Mouse (Mus musculus) kidney, postnatal 10 days (tissue): ENCODE measurements around the gene Tmtc3.
"Not testable (repeated sequence)": the region's sequence is repeated elsewhere in the genome, so short reads cannot be mapped to it uniquely, and the experiment has no call there.

Source experiments
- DNase-seq: peaks from one replicate; pipeline ENCODE4 v3.0.0; 2021; ENCODE audit warnings: mixed read lengths

The Tmtc3 gene

DNA sequence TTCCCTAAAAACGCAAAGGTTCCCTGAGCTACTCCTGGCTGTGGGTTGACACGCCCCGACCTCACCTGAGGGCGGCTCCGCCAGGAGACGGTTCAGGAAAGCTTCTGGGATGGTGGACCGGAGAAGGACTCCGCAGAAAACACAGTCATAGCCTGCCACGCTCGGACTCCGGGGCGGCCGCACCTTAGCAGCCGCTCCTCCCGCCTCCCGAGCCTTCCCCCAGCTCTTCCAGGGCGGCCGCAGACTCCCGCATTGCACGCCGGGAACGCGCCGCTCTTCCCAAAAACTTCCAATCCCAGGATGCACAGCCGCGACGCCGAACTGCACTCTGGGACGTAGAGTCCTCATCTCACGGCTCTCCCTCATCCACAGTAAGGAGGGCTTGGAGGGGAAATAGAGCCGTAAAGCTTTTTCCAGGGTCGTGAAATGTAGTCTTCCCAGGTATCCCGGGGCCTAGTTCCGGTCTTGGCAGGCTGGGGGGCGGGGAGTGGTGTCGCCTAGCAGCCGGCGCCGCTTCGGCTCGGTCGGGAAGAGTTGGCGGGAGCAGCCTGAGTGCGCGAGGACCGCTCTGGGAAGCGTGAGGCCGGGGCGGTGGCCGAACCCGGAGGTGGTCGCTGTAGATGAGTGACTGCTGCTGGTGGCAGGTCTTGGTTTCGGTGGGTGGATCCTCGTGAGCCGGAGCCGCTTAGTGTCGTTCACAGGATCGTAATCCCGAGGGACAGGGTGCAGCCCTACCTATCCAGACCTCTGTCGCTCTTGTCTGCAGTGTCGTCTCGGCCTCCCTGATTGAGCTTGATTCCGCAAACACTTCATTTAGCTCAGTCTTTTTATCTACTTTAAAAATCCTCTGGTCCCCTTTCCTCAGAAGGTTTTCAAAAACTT, at the start of gene Tmtc3, which contains the start of gene Cep290:
Tmtc3 (minus strand) TSS at position 254 of the 882 bp plus-strand sequence.
Cep290 (plus strand) TSS at position 462 of the 882 bp plus-strand sequence.
- DNase-seq, result peak; percentile 96

DNA sequence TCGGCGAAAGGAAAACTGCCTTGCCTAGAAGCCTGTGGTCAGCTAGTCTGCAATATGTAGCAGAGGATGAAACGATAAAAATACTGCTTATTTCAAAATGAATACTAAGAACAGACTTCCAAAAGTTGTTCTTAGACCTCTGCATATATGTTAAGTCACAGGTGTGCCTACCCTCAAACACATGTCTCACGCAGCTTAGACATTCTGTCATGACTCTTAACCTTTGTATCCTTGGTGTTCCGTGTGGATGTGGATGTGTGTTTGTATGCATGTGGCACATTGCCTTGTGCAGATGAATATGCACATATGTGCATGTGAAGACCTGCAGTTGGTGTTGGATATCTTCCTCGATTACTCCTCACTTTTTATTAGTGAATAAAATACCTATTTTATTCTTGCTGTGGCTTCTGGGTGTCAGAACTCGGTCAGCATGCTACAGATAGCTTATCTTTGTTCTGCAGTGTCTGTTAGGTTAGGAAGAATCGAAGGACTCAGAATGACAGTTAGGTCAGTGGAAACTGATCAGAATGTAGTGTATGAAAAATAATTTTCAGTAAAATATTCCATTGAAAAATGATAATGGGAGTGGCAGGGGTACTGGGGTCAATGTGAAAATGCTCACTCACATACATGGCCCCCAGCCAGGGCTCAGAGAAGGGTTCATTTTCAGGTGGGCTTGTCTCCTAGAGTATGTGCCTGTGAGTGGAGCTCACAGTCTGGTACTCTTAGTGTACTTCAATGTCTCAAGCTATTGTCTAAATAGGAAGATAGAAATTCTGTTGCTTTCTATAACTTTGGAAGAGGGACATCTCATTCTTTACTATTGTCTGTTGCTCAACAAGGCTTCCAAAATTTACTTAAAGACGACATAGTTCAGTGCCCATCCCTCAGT, 37.6 kb upstream of the Tmtc3 start:
- no peak for DNase-seq

DNA sequence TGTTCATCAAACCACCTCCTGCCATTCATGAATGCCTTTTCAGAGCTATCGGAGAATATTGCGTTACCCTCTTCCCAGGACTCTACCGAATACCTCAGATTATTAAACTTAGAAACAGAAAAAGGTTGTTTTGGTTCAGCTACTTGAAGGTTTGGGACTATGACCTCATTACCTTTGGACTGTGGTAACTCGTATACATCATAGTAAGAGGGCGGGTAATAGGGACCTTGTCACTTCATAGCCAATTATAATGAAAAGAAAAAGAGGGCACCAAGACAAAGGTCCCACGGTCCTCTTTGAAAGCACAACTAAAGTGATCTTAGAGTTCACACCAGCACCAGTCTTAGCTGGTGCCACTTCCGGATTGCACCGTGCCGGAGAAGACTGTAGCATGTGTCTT, 35.2 kb upstream of the Tmtc3 start:
- no peak for DNase-seq

DNA sequence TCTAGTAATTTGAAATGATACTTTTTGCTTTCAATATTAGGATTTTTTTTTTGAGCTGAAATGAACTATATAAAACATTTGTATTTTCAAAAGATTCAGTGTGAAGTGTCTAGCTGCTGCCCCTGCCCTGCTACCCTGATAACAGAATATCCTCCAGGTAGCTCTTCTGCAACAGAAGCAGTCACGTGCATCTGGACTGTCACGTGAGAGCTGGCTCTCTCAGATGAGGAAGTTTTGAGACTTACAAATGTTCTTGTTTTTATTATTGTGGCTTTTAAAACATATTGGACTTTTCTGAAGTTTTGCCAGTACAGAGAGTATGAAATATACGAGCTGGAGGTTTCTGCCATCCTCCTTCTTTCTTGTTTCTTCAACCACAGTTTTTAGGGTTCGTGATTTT, 34.5 kb upstream of the Tmtc3 start:
- no peak for DNase-seq

DNA sequence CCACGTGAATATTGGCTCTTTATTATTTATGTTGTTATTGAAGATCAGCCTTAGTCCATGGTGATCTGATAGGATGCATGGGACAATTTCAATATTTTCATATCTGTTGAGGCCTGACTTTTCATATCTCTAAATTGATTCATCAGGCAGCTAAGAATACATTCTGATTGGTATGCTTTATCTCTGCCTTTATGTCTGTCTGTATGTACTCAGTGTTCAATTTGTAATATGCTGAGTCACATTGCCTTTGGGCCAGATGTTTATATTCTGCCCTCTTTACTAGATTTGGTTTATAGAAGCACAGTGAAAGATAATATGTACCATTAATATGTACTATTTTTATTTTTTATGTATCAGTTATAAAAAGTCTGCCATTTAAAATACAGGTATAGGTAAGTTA, 21.0 kb upstream of the Tmtc3 start:
- DNase-seq, result no peak

DNA sequence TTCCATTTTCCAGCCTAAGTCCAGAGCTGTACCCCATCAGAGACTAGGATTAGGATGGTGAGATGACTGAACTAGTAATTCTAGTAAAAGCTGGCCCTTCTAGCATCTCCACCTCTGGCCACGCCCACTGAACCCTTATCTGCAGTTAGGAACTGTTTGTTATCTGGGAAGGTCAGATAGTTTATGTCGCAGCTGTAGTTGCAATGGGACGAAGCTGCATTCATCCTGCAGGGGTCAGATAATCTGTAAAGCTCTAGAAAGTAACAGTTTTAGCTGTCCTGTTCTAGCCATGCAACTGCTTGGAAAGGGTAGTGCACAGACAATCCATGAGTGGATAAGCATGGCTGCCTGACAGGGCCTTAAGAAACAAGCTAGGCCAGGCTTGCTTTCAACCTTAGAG, 11.2 kb upstream of the Tmtc3 start:
- no peak for DNase-seq

DNA sequence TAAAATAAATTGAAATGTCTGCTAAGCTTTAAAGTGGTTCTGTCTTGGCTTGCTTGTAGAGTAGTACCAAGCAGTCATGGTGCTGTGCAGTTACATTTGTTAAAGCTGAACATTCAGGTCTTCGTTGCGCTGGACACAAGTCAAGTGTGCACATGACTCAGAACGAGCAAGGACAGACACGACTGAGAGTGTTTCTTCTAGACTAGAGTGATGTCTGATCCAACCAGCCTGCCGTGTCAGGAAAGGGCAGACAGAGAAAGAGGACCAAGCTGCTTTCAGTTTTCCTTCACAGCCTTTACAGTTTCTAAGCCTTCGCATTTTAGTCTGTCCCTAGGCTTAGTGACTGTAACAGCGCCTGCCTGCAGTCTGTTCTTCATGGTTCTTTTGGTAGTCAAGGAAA, 4.8 kb upstream of the Tmtc3 start:
- no peak for DNase-seq

DNA sequence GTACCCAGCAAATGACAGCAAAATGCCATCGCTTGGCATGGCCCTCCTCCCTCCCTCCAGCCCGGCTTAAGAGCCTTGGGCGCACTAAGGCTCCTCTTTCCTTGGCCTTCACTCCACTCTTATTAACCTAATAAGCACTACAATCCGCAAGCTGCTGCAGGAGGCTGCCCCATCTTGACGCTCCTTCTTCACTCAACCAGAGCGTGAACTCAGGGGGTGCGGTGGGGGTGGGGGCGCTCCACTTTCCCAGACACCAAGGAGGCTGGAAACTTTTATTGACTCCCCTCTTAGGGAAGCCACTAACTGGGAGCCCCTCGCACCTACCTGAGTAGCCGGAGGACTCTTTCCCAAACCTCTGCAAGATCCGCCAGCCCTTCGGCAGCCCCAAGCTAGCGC, 451 bp downstream of the Tmtc3 start:
- no peak for DNase-seq

DNA sequence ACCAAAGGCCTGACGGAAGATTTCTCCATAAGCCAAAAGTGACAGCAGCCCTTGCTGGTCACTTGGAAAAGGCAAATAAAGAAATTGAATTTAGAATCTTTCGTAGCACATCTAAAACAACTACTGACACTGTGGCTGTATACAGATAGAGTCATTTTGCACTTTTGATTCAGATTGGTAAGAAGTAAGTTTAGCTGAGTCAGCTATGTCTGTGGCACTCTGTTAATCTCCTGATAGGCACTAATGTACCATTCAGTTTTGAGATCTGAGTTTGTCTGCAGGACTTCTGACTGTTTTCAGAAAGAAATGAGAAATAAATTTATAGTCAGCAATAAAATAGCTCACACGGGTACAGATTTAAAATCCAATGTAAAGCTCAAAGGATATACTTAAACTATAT, 7.6 kb downstream of the Tmtc3 start:
- DNase-seq, result no peak

DNA sequence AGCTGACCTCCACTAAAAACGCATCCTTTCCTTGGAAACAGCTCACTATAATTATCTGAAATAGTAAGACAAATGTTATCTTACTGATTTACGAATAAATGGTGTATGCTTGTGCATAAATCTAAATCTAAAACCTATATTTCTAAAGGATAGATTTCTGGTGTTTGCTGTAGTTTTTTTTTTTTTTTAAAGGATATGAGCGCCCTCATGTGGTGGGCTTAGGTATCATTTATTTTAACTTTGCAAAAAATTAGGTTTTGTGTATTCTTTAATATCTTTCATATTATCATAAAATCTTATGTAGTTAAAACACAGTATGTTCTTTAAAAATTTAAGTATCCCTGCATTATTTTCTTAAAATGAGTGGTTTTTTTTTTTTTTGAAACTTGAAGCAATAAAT, 12.1 kb downstream of the Tmtc3 start:
- DNase-seq, result no peak

DNA sequence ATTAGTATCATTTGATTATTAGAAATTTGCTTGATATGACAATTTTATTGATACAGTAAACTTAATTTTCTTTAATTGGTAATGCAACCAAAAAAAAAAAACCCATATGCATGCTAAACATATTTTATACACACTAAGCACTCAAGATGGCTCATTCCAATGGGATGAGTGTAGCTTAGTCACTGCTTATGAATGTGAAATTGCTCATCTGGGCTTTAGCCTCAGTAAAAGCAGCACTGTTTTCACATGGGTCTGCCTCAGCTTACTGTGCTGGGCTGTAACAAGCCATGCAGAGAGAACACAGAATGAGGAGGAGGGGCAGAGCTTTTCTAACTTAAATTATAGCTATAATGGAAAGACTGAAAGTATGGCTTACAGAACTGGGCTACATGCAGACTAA, 26.6 kb downstream of the Tmtc3 start:
- DNase-seq, result no peak

DNA sequence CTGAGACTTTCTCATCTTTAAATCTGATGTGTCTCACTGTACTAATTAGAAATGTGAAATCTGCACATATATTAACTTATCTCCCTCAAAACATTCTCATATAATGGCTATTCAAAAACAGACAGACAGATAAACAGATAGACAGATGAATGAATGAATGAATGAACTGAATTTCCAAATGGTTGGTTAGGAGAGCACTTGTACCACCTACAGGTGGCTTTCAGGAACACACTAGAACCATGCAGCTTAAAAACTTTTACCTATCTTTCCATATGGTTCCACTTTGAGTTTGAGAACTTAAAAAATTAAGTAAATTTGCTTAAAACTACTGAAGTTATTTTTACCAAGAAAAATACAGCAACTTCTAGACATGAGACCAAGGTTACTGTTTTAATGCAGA, 37.8 kb downstream of the Tmtc3 start:
- no peak for DNase-seq

DNA sequence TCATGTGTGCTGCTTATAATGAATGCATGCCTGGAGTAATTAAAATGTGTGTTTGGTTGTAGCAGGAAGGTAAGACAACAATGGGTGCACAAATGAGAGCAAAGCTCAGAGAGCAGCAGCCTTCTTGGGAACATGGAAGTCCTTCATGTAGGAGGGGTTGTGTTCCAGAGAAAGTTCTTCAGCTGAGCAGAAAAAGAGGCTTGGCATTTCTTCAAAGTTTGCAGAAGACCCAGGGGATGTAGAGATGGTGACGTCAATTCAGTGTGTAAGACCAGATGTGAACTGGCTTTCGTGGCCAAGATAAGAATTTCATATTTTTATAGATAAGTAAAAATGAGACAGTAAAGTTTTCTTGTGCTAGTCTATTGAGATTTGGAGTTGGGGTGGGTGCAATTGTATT, 59.6 kb downstream of the Tmtc3 start:
- no peak for DNase-seq

DNA sequence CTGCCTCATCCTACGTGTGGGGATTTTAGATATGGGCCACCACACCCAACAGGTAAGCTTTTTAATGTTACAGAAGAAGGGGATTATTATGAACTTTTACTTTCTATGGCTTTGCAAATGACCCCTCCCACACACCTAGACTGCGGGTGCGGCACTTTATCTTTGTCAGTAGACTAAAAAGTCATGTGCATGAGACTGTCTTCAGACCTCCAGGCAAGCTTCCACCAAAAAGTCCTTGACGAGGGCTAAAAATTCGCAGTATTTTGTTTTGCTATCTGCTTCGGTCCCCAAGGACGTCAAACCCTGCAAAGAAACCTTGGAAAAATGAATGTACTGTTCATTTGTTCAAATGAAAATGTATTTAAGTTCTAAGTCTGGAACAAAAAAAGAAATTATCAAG, 71.6 kb downstream of the Tmtc3 start:
- DNase-seq, result no peak

DNA sequence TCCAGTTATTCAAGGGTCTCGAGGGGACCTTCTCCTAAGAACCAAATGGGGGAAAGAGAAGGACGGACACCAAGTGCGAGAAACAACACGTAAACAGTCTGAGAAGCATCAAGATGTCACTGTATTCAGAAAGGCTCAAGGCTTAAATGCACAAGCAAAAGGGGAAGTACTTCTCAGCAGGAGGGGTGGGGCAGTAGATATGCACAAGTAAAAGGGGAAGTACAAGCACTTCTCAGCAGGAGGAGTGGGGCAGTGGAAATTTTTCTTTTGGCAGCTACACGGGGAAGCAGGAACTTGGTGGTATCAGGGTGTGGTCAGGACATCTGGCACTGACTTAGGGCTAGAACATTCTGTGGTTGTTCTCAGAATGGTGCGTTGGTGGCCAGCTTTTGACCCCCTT, 84.8 kb downstream of the Tmtc3 start:
- not testable (repeated sequence) for DNase-seq
